Mouse (Mus musculus) liver, embryonic 12.5 days (tissue): ENCODE data around the gene Hlcs. TPM values are rescaled to one million over a fixed set of nuclear protein-coding genes. Genes with fewer than 3 reads are reported as not detected.

Source experiments
- ATAC-seq: fragments of 200-750 bp; cut with Nextera tagmentation; 2 replicates; pipeline ENCODE4 v1.8.0; 2017; ENCODE audit warnings: moderate number of reproducible peaks, mild to moderate bottlenecking, moderate library complexity
- H3K27ac ChIP-seq: fragments of 300-500 bp; sonication (generic); 2 replicates; pipeline ENCODE4 v1.5.1; 2016; ENCODE audit warnings: mild to moderate bottlenecking
- H3K27me3 ChIP-seq: fragments of 300-500 bp; sonication (generic); replicated peaks from 2 replicates; pipeline ENCODE4 v1.6.1; 2016; ENCODE audit warnings: mild to moderate bottlenecking, moderate library complexity
- H3K36me3 ChIP-seq: fragments of 300-500 bp; sonication (generic); 2 replicates; pipeline ENCODE4 v1.6.1; 2016; ENCODE audit warnings: mild to moderate bottlenecking, moderate library complexity
- H3K4me1 ChIP-seq: fragments of 300-500 bp; sonication (generic); 2 replicates; pipeline ENCODE4 v1.6.1; 2016
- H3K4me2 ChIP-seq: fragments of 300-500 bp; sonication (generic); 2 replicates; pipeline ENCODE4 v1.6.1; 2016; ENCODE audit warnings: mild to moderate bottlenecking, moderate library complexity
- H3K4me3 ChIP-seq: fragments of 300-500 bp; sonication (generic); 2 replicates; pipeline ENCODE4 v1.5.1; 2016; ENCODE audit warnings: mild to moderate bottlenecking, moderate library complexity
- H3K9ac ChIP-seq: fragments of 300-500 bp; sonication (generic); 2 replicates; pipeline ENCODE4 v1.6.1; 2016; ENCODE audit warnings: mild to moderate bottlenecking, moderate library complexity
- H3K9me3 ChIP-seq: fragments of 300-500 bp; sonication (generic); replicated peaks from 2 replicates; pipeline ENCODE4 v1.6.1; 2016; ENCODE audit warnings: mild to moderate bottlenecking, moderate library complexity
- WGBS: fragments of 180-500 bp; shearing (Covaris S2); methylation state at CpG from one replicate; pipeline ENCODE4 v1.1.7; 2016; ENCODE audit not compliant: insufficient replicate concordance; 5-methylcytosine and 5-hydroxymethylcytosine counted together
- microRNA-seq: library from miRNA; unstranded; fragments of <30 nt; microRNA quantifications from one replicate; pipeline ENCODE4, GENCODE M21; 2017
- polyA plus RNA-seq: library from polyadenylated mRNA; unstranded; fragments of >200 nt; fragmentation: Nextera tagmentation; extraction: Ambion mirVana; gene quantifications from 2 replicates; pipeline ENCODE4 v1.2.1, GENCODE M21; 2016

The Hlcs gene
- polyA plus RNA-seq, 1 experiment from 2014 or later = 4.9 TPM

- no peak overlapping the region for H3K9ac ChIP-seq
- no peaks in the 10 kb centered on the region for H3K36me3 ChIP-seq
- no peak overlapping the region for H3K4me3 ChIP-seq
- ATAC-seq = no peak
- H3K27ac ChIP-seq = no peak overlapping the region
- H3K9me3 ChIP-seq = no peaks in the 10 kb centered on the region
- peaks cover 100% of the 10 kb centered on the region for H3K27me3 ChIP-seq
- WGBS = 18% methylated on average over 5 of the region's 5 CpGs
- no peak overlapping the region for H3K4me2 ChIP-seq
- H3K4me1 ChIP-seq = peaks cover 14% of the 10 kb centered on the region; the same call in 1 of the 2 replicates
Observed at GRCm38 (mm10) chr16:94081596-94081995, 231.8 kb downstream of the Hlcs start.

- H3K4me3 ChIP-seq = no peak overlapping the region
- H3K27me3 ChIP-seq = peaks cover 99% of the 10 kb centered on the region
- H3K4me2 ChIP-seq = no peak overlapping the region
- no peaks in the 10 kb centered on the region for H3K36me3 ChIP-seq
- no peaks in the 10 kb centered on the region for H3K9me3 ChIP-seq
- WGBS = under 1% methylated on average over 13 of the region's 13 CpGs
- no peak overlapping the region for H3K9ac ChIP-seq
- no peak for ATAC-seq
- peaks cover 4% of the 10 kb centered on the region; the same call in 1 of the 2 replicates for H3K4me1 ChIP-seq
- H3K27ac ChIP-seq = no peak overlapping the region
Observed at GRCm38 (mm10) chr16:94079856-94080555, 233.4 kb downstream of the Hlcs start.

- Histone ChIP-seq H3K36me3 (no peaks in the 10 kb centered on the region), H3K4me2 (no peak overlapping the region), H3K4me3 (no peak overlapping the region), H3K9ac (no peak overlapping the region), H3K9me3 (no peaks in the 10 kb centered on the region), H3K27ac (no peak overlapping the region), H3K4me1 (no peaks in the 10 kb centered on the region), H3K27me3 (peaks cover 93% of the 10 kb centered on the region)
- WGBS = 3% methylated on average over 47 of the region's 47 CpGs
- ATAC-seq = no peak
Observed at GRCm38 (mm10) chr16:94079075-94079855, 234.1 kb downstream of the Hlcs start.

Small RNA genes lying within 50 kb of the gene (microRNA-seq; reads per million reads assigned to microRNA genes)
- not detected for gene Gm23062

Other genes with a start within 250 kb of the Hlcs start
- not detected in 2 replicates for gene Sim2, start 228.6 kb downstream of the Hlcs start, polyA plus RNA-seq
- gene Ripply3, start 14.8 kb upstream of the Hlcs start, polyA plus RNA-seq = 2.4 and 3.1 TPM in 2 replicates
- gene Ttc3, start 57.0 kb upstream of the Hlcs start, polyA plus RNA-seq = 43.7 and 46.7 TPM in 2 replicates
- gene Pigp, start 58.3 kb upstream of the Hlcs start, polyA plus RNA-seq = 52.3 and 53.7 TPM in 2 replicates
- 25.8 and 27.7 TPM in 2 replicates for gene Vps26c, start 213.3 kb upstream of the Hlcs start, polyA plus RNA-seq